In the genomic region with DNA sequence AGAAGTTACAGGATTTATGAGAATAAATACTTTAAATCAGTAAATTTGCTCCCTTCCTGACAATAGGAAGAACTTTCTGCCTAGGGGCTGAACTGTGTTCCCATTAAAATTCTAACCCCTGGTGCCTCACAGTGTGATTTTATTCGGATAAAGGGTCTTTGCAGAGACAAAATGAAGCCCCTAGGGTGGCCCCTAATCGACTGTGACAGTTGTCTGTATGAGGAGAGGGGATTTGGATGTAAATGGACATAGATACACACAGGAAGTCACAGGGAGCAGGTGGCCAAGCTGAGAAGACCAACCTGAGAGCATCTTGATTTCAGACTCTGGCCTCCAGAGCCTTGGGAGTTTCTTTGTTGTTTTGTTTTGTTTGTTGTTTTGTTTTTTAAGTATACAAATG, we compare ENCODE assay signal across 27 mouse cellular contexts. TPM values are rescaled to one million over a fixed set of nuclear protein-coding genes. Genes with fewer than 3 reads are reported as not detected.
DNase-seq lines count a peak whose midpoint lies in the region; ATAC-seq and TF ChIP-seq lines count a peak whose summit lies in the region.
"Had no signal": no experiment of that assay in that cellular context is flagged by ENCODE, and none has a peak within 500 bp of the region (broad histone marks: within the 10 kb centered on the region; RNA-seq: fewer than 3 reads in every experiment).

No protein-coding gene starts in this region.

- H3K9ac ChIP-seq in forebrain, embryonic 15.5 days (replicated peaks) = no peak overlapping the region
- H3K9ac ChIP-seq in forebrain, embryonic 11.5 days (ENCODE audit: low read length) = no peak overlapping the region
- H3K9ac ChIP-seq in hindbrain, embryonic 11.5 days (ENCODE audit: low read depth, low read length) = no peak overlapping the region
- H3K9ac ChIP-seq in hindbrain, postnatal 0 days (replicated peaks; ENCODE audit: low read length) = no peak overlapping the region
- H3K9ac ChIP-seq in midbrain, embryonic 14.5 days (replicated peaks; ENCODE audit: low read length) = no peak overlapping the region
- no peak overlapping the region for H3K9ac ChIP-seq in midbrain, embryonic 11.5 days (ENCODE audit: low read length)
- H3K9ac ChIP-seq: embryonic facial prominence, embryonic 13.5 days; forebrain, embryonic 13.5 days; forebrain, postnatal 0 days; heart, embryonic 12.5 days; heart, embryonic 15.5 days; hindbrain, embryonic 13.5 days had no signal

- H3K36me3 ChIP-seq in forebrain, embryonic 15.5 days = no peaks in the 10 kb centered on the region
- no peaks in the 10 kb centered on the region for H3K36me3 ChIP-seq in forebrain, embryonic 11.5 days (ENCODE audit: control insufficient read depth, insufficient read depth, low read length)
- no peaks in the 10 kb centered on the region for H3K36me3 ChIP-seq in hindbrain, embryonic 11.5 days (ENCODE audit: control insufficient read depth, insufficient read depth, low read length)
- no peaks in the 10 kb centered on the region for H3K36me3 ChIP-seq in hindbrain, postnatal 0 days (ENCODE audit: insufficient read depth, low read length)
- no peaks in the 10 kb centered on the region for H3K36me3 ChIP-seq in midbrain, embryonic 14.5 days (ENCODE audit: control insufficient read depth, insufficient read depth, low read length)
- 0 out of 2 replicates have a peak, but pooled peaks cover 2% of the 10 kb centered on the region for H3K36me3 ChIP-seq in midbrain, embryonic 11.5 days (ENCODE audit: control insufficient read depth, insufficient read depth, low read length)
- H3K36me3 ChIP-seq: embryonic facial prominence, embryonic 13.5 days; heart, embryonic 12.5 days; heart, embryonic 15.5 days; hindbrain, embryonic 13.5 days had no signal

- H3K27me3 ChIP-seq in forebrain, embryonic 15.5 days = no peaks in the 10 kb centered on the region
- H3K27me3 ChIP-seq in forebrain, embryonic 11.5 days (ENCODE audit: control insufficient read depth, insufficient read depth, low read length) = no peaks in the 10 kb centered on the region
- no peaks in the 10 kb centered on the region for H3K27me3 ChIP-seq in hindbrain, embryonic 11.5 days (ENCODE audit: control insufficient read depth, insufficient read depth, low read length)
- H3K27me3 ChIP-seq in hindbrain, postnatal 0 days (ENCODE audit: insufficient read depth, low read length) = no peaks in the 10 kb centered on the region
- H3K27me3 ChIP-seq in midbrain, embryonic 14.5 days (ENCODE audit: control insufficient read depth, insufficient read depth, low read length) = no peaks in the 10 kb centered on the region
- no peaks in the 10 kb centered on the region for H3K27me3 ChIP-seq in midbrain, embryonic 11.5 days (ENCODE audit: control insufficient read depth, insufficient read depth, low read length)
- H3K27me3 ChIP-seq: CH12.LX; embryonic facial prominence, embryonic 13.5 days; forebrain, embryonic 13.5 days; heart, embryonic 12.5 days; heart, embryonic 15.5 days; hindbrain, embryonic 13.5 days; Patski had no signal

- TF ChIP-seq CTCF in hindbrain, postnatal 0 days (IDR thresholded peaks at IDR 0.05; ENCODE audit: low read depth) = no peak

- peaks cover 54% of the 10 kb centered on the region for H3K4me1 ChIP-seq in forebrain, embryonic 15.5 days
- H3K4me1 ChIP-seq in forebrain, embryonic 11.5 days (replicated peaks; ENCODE audit: control insufficient read depth, insufficient read depth, low read length) = peaks cover 4% of the 10 kb centered on the region; the same call in 1 of the 2 replicates
- H3K4me1 ChIP-seq in hindbrain, embryonic 11.5 days (replicated peaks; ENCODE audit: control insufficient read depth, insufficient read depth, low read length) = no peaks in the 10 kb centered on the region
- H3K4me1 ChIP-seq in hindbrain, postnatal 0 days (ENCODE audit: insufficient read depth, low read length) = 0 out of 2 replicates have a peak, but pooled peaks cover 9% of the 10 kb centered on the region
- peaks cover 29% of the 10 kb centered on the region for H3K4me1 ChIP-seq in midbrain, embryonic 14.5 days (ENCODE audit: control insufficient read depth, insufficient read depth, low read length)
- H3K4me1 ChIP-seq in midbrain, embryonic 11.5 days (ENCODE audit: control insufficient read depth, insufficient read depth, low read length) = peaks cover 25% of the 10 kb centered on the region

- 17% methylated on average over 2 of the region's 2 CpGs for WGBS in forebrain, embryonic 15.5 days
- 16% methylated on average over 2 of the region's 2 CpGs for WGBS in forebrain, embryonic 11.5 days
- 29% methylated on average over 2 of the region's 2 CpGs for WGBS in hindbrain, embryonic 11.5 days
- 12% methylated on average over 2 of the region's 2 CpGs for WGBS in hindbrain, postnatal 0 days
- WGBS in midbrain, embryonic 14.5 days = under 1% methylated on average over 2 of the region's 2 CpGs
- 17% methylated on average over 2 of the region's 2 CpGs for WGBS in midbrain, embryonic 11.5 days

- no peak overlapping the region for H3K4me3 ChIP-seq in forebrain, embryonic 15.5 days
- H3K4me3 ChIP-seq in forebrain, embryonic 11.5 days (ENCODE audit: low read depth, low read length) = no peak overlapping the region
- no peak overlapping the region for H3K4me3 ChIP-seq in hindbrain, embryonic 11.5 days (ENCODE audit: low read depth, low read length)
- H3K4me3 ChIP-seq in hindbrain, postnatal 0 days (ENCODE audit: low read length) = no peak overlapping the region
- no peak overlapping the region for H3K4me3 ChIP-seq in midbrain, embryonic 14.5 days (replicated peaks; ENCODE audit: low read depth, low read length)
- no peak overlapping the region for H3K4me3 ChIP-seq in midbrain, embryonic 11.5 days (ENCODE audit: low read depth, low read length)
- H3K4me3 ChIP-seq: embryonic facial prominence, embryonic 10.5 days; embryonic facial prominence, embryonic 13.5 days; erythroblast, embryonic 14.5 days; forebrain, embryonic 13.5 days; heart, embryonic 12.5 days; heart, embryonic 15.5 days; hindbrain, embryonic 13.5 days had no signal

- DNase-seq in forebrain, embryonic 11.5 days (ENCODE audit: low spot score) = no peak
- DNase-seq in hindbrain, embryonic 11.5 days (ENCODE audit: low spot score) = peak; percentile 34
- no peak for DNase-seq in hindbrain, postnatal 0 days (ENCODE audit: low spot score)
- peak; percentile 48 for DNase-seq in midbrain, embryonic 14.5 days
- DNase-seq in midbrain, embryonic 11.5 days (ENCODE audit: low spot score, missing footprints) = no peak
- DNase-seq in retina, postnatal 1 day = peak; percentile 57
- DNase-seq in cerebellum, adult 18-20 months = no peak
- DNase-seq: adrenal gland, postnatal 10 days; adrenal gland, postnatal 36 days; cerebellum, adult 11 months; cerebellum, adult 8-10 months; embryo, embryonic 11 days; heart, adult 18-20 months; heart, postnatal 10 days; heart, postnatal 36 days had no signal

- H3K4me2 ChIP-seq in forebrain, embryonic 15.5 days (replicated peaks) = no peak overlapping the region
- no peak overlapping the region for H3K4me2 ChIP-seq in forebrain, embryonic 11.5 days (ENCODE audit: low read depth, low read length, severe bottlenecking)
- H3K4me2 ChIP-seq in hindbrain, embryonic 11.5 days (replicated peaks; ENCODE audit: low read depth, low read length) = no peak overlapping the region
- H3K4me2 ChIP-seq in hindbrain, postnatal 0 days (ENCODE audit: low read depth, low read length) = no peak overlapping the region
- no peak overlapping the region for H3K4me2 ChIP-seq in midbrain, embryonic 14.5 days (ENCODE audit: low read length)
- no peak overlapping the region for H3K4me2 ChIP-seq in midbrain, embryonic 11.5 days
- H3K4me2 ChIP-seq: embryonic facial prominence, embryonic 13.5 days; forebrain, embryonic 13.5 days; heart, embryonic 12.5 days; heart, embryonic 15.5 days; hindbrain, embryonic 13.5 days had no signal

- no peak for ATAC-seq in forebrain, embryonic 15.5 days (replicated peaks)
- ATAC-seq in forebrain, embryonic 11.5 days (replicated peaks; ENCODE audit: low FRiP score) = no peak
- ATAC-seq in hindbrain, embryonic 11.5 days (ENCODE audit: low FRiP score) = peak; percentile 50
- ATAC-seq in hindbrain, postnatal 0 days = no peak
- ATAC-seq in midbrain, embryonic 14.5 days (ENCODE audit: low FRiP score, low TSS enrichment) = no peak
- ATAC-seq in midbrain, embryonic 11.5 days (ENCODE audit: low FRiP score) = no peak
- ATAC-seq: forebrain, embryonic 13.5 days; intestine, postnatal 0 days; Patski had no signal

- H3K9me3 ChIP-seq in forebrain, embryonic 15.5 days = no peaks in the 10 kb centered on the region
- H3K9me3 ChIP-seq in forebrain, embryonic 11.5 days (ENCODE audit: control insufficient read depth, low read length) = peaks cover 2% of the 10 kb centered on the region; the same call in 1 of the 2 replicates
- H3K9me3 ChIP-seq in hindbrain, embryonic 11.5 days (ENCODE audit: control insufficient read depth, low read length) = no peaks in the 10 kb centered on the region
- H3K9me3 ChIP-seq in hindbrain, postnatal 0 days (ENCODE audit: low read length) = no peaks in the 10 kb centered on the region
- no peaks in the 10 kb centered on the region for H3K9me3 ChIP-seq in midbrain, embryonic 14.5 days (ENCODE audit: control insufficient read depth, low read length)
- peaks cover 6% of the 10 kb centered on the region; the same call in 1 of the 2 replicates for H3K9me3 ChIP-seq in midbrain, embryonic 11.5 days (ENCODE audit: control insufficient read depth, low read length)
- H3K9me3 ChIP-seq: embryonic facial prominence, embryonic 13.5 days; forebrain, embryonic 13.5 days had no signal

- H3K27ac ChIP-seq in forebrain, embryonic 15.5 days (replicated peaks) = 0 out of 2 replicates have a peak overlapping the region, but pooled peaks have one; percentile 1
- no peak overlapping the region for H3K27ac ChIP-seq in forebrain, embryonic 11.5 days (ENCODE audit: low read depth, low read length)
- H3K27ac ChIP-seq in hindbrain, embryonic 11.5 days (ENCODE audit: low read depth, low read length) = no peak overlapping the region
- H3K27ac ChIP-seq in hindbrain, postnatal 0 days = no peak overlapping the region
- H3K27ac ChIP-seq in midbrain, embryonic 14.5 days (replicated peaks; ENCODE audit: low read depth, low read length) = no peak overlapping the region
- H3K27ac ChIP-seq in midbrain, embryonic 11.5 days (ENCODE audit: low read depth, low read length) = no peak overlapping the region
- H3K27ac ChIP-seq: embryonic facial prominence, embryonic 10.5 days; embryonic facial prominence, embryonic 13.5 days; forebrain, embryonic 13.5 days; heart, embryonic 15.5 days had no signal

RNA-seq across cellular contexts. Expression of gene C530008M17Rik, which starts 41.9 kb away (rescaled TPM):
- polyA plus RNA-seq in forebrain, embryonic 15.5 days (2015; fragmentation: Nextera tagmentation; extraction: Ambion mirVana) = 84.9 and 94.2 TPM in 2 replicates
- polyA plus RNA-seq in forebrain, embryonic 11.5 days (2014; fragmentation: Nextera tagmentation; extraction: Ambion mirVana) = 39.8 and 40.6 TPM in 2 replicates
- polyA plus RNA-seq in hindbrain, embryonic 11.5 days (2014; fragmentation: Nextera tagmentation; extraction: Ambion mirVana) = 47.5 and 58.5 TPM in 2 replicates
- total RNA-seq in hindbrain, postnatal 0 days (2014; rRNA removed) = 55.3 and 66.4 TPM in 2 replicates
- 52.5 and 56.4 TPM in 2 replicates for polyA plus RNA-seq in hindbrain, postnatal 0 days (2015; fragmentation: Nextera tagmentation; extraction: Ambion mirVana)
- polyA plus RNA-seq in midbrain, embryonic 14.5 days (2014; fragmentation: Nextera tagmentation; extraction: Ambion mirVana) = 52.1 and 60.0 TPM in 2 replicates
- polyA plus RNA-seq in midbrain, embryonic 11.5 days (2014; fragmentation: Nextera tagmentation; extraction: Ambion mirVana) = 33.0 TPM in 2 replicates

Comparison
In these comparisons a context has a peak if more than half of its experiments do, and no peak if none do; other contexts are left out.
1. DNase-seq: peak in hindbrain, embryonic 11.5 days (single experiment), midbrain, embryonic 14.5 days (single experiment) and retina, postnatal 1 day (single experiment); none in forebrain, embryonic 11.5 days (single experiment), hindbrain, postnatal 0 days (single experiment), midbrain, embryonic 11.5 days (single experiment) and cerebellum, adult 18-20 months (0 of 2).